Mouse (Mus musculus) T-helper 17 cell (primary cell): ENCODE data around the gene Schip1.
"Not testable (repeated sequence)": the region's sequence is repeated elsewhere in the genome, so short reads cannot be mapped to it uniquely, and the experiment has no call there.

Source experiments
- in situ Hi-C, 2 experiments: fragments of 300-600 bp; cut with MboI, MseI; formaldehyde crosslinking; loops; 1 replicate in 1 of 2; 2 replicates in 1 of 2; pipeline ENCODE4 v1.15.1; 2025; ENCODE audit warnings: high pct_unique_total_duplicates in 2 of 2

Schip1 gene

GRCm38 (mm10) chr3:68064731-68065130 lies at the start of gene Schip1:
Gene Schip1 (plus strand): TSS chr3:68064802.
- in situ Hi-C loops = loop anchor here in 1 of 2 experiments (25.0 kb wide), 1 partner anchor 702 kb away; the partner anchor contains the start of gene Mlf1

- in situ Hi-C loops = no loop called here
Observed at GRCm38 (mm10) chr3:68015786-68016185, 48.8 kb upstream of the Schip1 start.

- in situ Hi-C loops = no loop called here
Observed at GRCm38 (mm10) chr3:68019401-68019800, 45.2 kb upstream of the Schip1 start.

- in situ Hi-C loops = no loop called here
Observed at GRCm38 (mm10) chr3:68036097-68036496, 28.5 kb upstream of the Schip1 start.

GRCm38 (mm10) chr3:68042951-68043350 lies 21.7 kb upstream of the Schip1 start:
- in situ Hi-C loops = loop anchor here (5.0 to 10.0 kb wide), 4 partner anchors 421 to 531 kb away; partner anchors contain the start of gene Rarres1 (in 1 of the 2)

GRCm38 (mm10) chr3:68045475-68046416 lies 18.9 kb upstream of the Schip1 start:
- in situ Hi-C loops = loop anchor here in 1 of 2 experiments (10.0 kb wide), 2 partner anchors 499 to 531 kb away; partner anchors contain the start of gene Rarres1

GRCm38 (mm10) chr3:68053538-68053937 lies 11.1 kb upstream of the Schip1 start:
- in situ Hi-C loops = loop anchor here (10.0 to 25.0 kb wide), 3 partner anchors 429 to 1581 kb away; partner anchors contain the start of gene Mlf1 (in 1 of the 2)

- in situ Hi-C loops = loop anchor here (5.0 to 25.0 kb wide), 4 partner anchors 430 to 1580 kb away; partner anchors contain the start of gene Mlf1 (in 1 of the 2)
Observed at GRCm38 (mm10) chr3:68055071-68055470, 9.5 kb upstream of the Schip1 start.

GRCm38 (mm10) chr3:68056373-68057275 lies 8.0 kb upstream of the Schip1 start:
- in situ Hi-C loops = loop anchor here (5.0 to 25.0 kb wide), 4 partner anchors 432 to 1578 kb away; partner anchors contain the start of gene Mlf1 (in 1 of the 2)

GRCm38 (mm10) chr3:68059162-68059800 lies 5.3 kb upstream of the Schip1 start:
- in situ Hi-C loops = loop anchor here (5.0 to 25.0 kb wide), 4 partner anchors 434 to 1576 kb away; partner anchors contain the start of gene Mlf1 (in 1 of the 2)

GRCm38 (mm10) chr3:68071395-68072386 lies 7.1 kb downstream of the Schip1 start:
- in situ Hi-C loops = loop anchor here in 1 of 2 experiments (25.0 kb wide), 1 partner anchor 709 kb away; the partner anchor contains the start of gene Mlf1

GRCm38 (mm10) chr3:68077406-68077805 lies 12.8 kb downstream of the Schip1 start:
- in situ Hi-C loops = no loop called here

- in situ Hi-C loops = no loop called here
Observed at GRCm38 (mm10) chr3:68085024-68085423, 20.4 kb downstream of the Schip1 start.

GRCm38 (mm10) chr3:68092108-68092507 lies 27.5 kb downstream of the Schip1 start:
- in situ Hi-C loops = loop anchor here in 1 of 2 experiments (5.0 kb wide), 2 partner anchors 50 to 70 kb away; no protein-coding TSS in a partner anchor

- in situ Hi-C loops = no loop called here
Observed at GRCm38 (mm10) chr3:68096724-68097431, 32.3 kb downstream of the Schip1 start.

- in situ Hi-C loops = not testable (repeated sequence)
Observed at GRCm38 (mm10) chr3:68099561-68099960, 35.0 kb downstream of the Schip1 start.

- in situ Hi-C loops = no loop called here
Observed at GRCm38 (mm10) chr3:68101343-68101742, 36.7 kb downstream of the Schip1 start.

- in situ Hi-C loops = no loop called here
Observed at GRCm38 (mm10) chr3:68105081-68105685, 40.6 kb downstream of the Schip1 start.
